Mouse (Mus musculus): ENCODE measurements around the gene Ppp1ca. TPM values are rescaled to one million over a fixed set of nuclear protein-coding genes. Genes with fewer than 3 reads are reported as not detected.

Gene Ppp1ca
- total and polyA plus RNA-seq, 3 experiments, result 389 to 635 (median 502) TPM

DNA sequence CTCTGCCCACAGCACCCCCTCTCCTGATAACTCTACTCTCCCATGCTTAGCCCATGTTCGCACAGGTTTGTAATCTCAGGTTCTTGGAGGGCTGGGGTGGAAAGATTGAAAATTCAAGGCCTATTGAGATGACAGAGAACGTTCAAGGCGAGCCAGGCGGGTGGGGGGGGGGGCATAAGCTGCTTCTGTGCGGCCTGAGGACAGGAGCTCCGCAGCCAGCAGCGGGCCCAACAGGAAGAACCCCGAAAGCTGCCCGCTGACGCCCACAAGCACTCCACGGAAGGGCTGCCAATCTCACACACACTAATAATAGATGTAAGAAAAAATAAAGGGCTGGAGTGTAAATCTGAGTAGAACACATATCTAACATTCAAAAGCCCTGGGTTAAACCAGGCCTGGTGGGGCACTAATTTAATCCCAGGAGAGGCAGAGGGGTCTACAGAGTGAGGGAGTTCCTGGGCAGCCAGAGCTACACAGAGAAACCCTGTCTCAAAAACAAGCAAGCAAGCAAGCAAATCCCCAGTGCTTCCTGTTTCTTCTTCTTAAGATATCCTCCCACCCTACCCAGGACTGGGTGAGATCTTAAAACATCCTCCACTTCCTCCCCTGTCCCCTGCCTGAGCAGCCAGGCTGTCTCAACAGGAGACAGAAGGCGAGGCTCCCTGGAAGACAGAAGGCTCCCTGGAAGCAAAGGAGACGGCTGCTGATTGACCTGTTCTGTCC, 11.9 kb downstream of the Ppp1ca start:
- Histone ChIP-seq H3K4me3 (replicated peaks in 1 of 3; ENCODE audit: low read depth in 2 of 3, low read length in 2 of 3, poor library complexity in 1 of 3) (no peak overlapping the region), H3K27ac (ENCODE audit: insufficient read depth, low read depth) (no peak overlapping the region), H3K79me2 (replicated peaks; ENCODE audit: control insufficient read depth, extremely low read depth, insufficient read depth, poor library complexity, severe bottlenecking) (peaks cover 12% of the 10 kb centered on the region; the same call in 1 of the 2 replicates), H3K9me3 (replicated peaks; ENCODE audit: low read length) (no peaks in the 10 kb centered on the region), H3K36me3 (replicated peaks in 1 of 2; ENCODE audit: control insufficient read depth in 1 of 2, insufficient read depth in 1 of 2, low read length in 1 of 2) (peaks cover 12 to 19% of the 10 kb centered on the region in 2 experiments), H3K9ac (ENCODE audit: insufficient read depth, low read depth) (no peak overlapping the region), H3K4me2 (ENCODE audit: insufficient read depth, low read depth, poor library complexity, severe bottlenecking) (no peak overlapping the region), H3K27me3 (replicated peaks) (peaks cover 6% of the 10 kb centered on the region), H3K4me1 (ENCODE audit: control insufficient read depth in 1 of 2, insufficient read depth in 2 of 2) (peaks cover 19 to 56% of the 10 kb centered on the region in 2 experiments)
- in situ Hi-C loops (cut with MboI; ENCODE audit: low pct_ligation_motif_present, low pct_unique_long_range_greater_than_20kb, low sequenced_read_pairs) (loop anchor here (5.0 kb wide), 2 partner anchors 34 to 76 kb away; partner anchors contain the start of gene Aip), dilution Hi-C loops (cut with MboI; ENCODE audit: extremely low pct_ligation_motif_present, extremely low pct_unique_long_range_greater_than_20kb, low sequenced_read_pairs) (no loop called here)
- TF ChIP-seq MAZ (IDR thresholded peaks at IDR 0.05; ENCODE audit: low read depth, low read length) (no peak), NELFE (IDR thresholded peaks at IDR 0.05; ENCODE audit: low read depth, low read length) (no peak), GABPA (IDR thresholded peaks at IDR 0.05; ENCODE audit: insufficient replicate concordance, low read depth, low read length) (no peak), RAD21 (IDR thresholded peaks at IDR 0.05; ENCODE audit: low read depth, low read length) (no peak), MYC (IDR thresholded peaks at IDR 0.05; ENCODE audit: low read depth, low read length) (no peak)
- DNase-seq (ENCODE audit: extremely low read depth), result no peak

GRCm38 (mm10) chr19:4204889-4205288, 13.0 kb downstream of the Ppp1ca start:
- TF ChIP-seq MXI1 (IDR thresholded peaks at IDR 0.05; ENCODE audit: low read depth, low read length) (no peak), RAD21 (IDR thresholded peaks at IDR 0.05; ENCODE audit: low read depth, low read length) (no peak), RCOR1 (conservative IDR thresholded peaks at IDR 0.05; ENCODE audit: low read depth, low read length) (no peak), MEF2A (IDR thresholded peaks at IDR 0.05; ENCODE audit: borderline replicate concordance, low read depth, low read length) (no peak), IRF4 (IDR thresholded peaks at IDR 0.05; ENCODE audit: low read depth, low read length) (no peak), KAT2A (IDR thresholded peaks at IDR 0.05; ENCODE audit: insufficient replicate concordance, low read length) (no peak), MAZ (IDR thresholded peaks at IDR 0.05; ENCODE audit: low read depth, low read length) (no peak), ZNF384 (IDR thresholded peaks at IDR 0.05; ENCODE audit: low read depth, low read length) (no peak), NELFE (IDR thresholded peaks at IDR 0.05; ENCODE audit: low read depth, low read length) (no peak), MAX (IDR thresholded peaks at IDR 0.05; ENCODE audit: low read length) (no peak), POLR2AphosphoS2 (IDR thresholded peaks at IDR 0.05; ENCODE audit: low read depth, low read length) (no peak), BHLHE40 (IDR thresholded peaks at IDR 0.05; ENCODE audit: low read depth, low read length) (no peak)
- H3K4me2 ChIP-seq (ENCODE audit: insufficient read depth, low read depth, poor library complexity, severe bottlenecking), result no peak overlapping the region
- H3K9ac ChIP-seq (ENCODE audit: insufficient read depth, low read depth), result no peak overlapping the region
- dilution Hi-C loops (cut with MboI; ENCODE audit: extremely low pct_ligation_motif_present, extremely low pct_unique_long_range_greater_than_20kb, low sequenced_read_pairs) (no loop called here), in situ Hi-C loops (cut with MboI; ENCODE audit: low pct_ligation_motif_present, low pct_unique_long_range_greater_than_20kb, low sequenced_read_pairs) (loop anchor here (5.0 kb wide), 2 partner anchors 32 to 78 kb away; partner anchors contain the start of gene Aip)
- H3K27me3 ChIP-seq (replicated peaks), result peaks cover 7% of the 10 kb centered on the region
- no peak overlapping the region for H3K27ac ChIP-seq (ENCODE audit: insufficient read depth, low read depth)
- DNase-seq (ENCODE audit: extremely low read depth), result no peak
- H3K4me1 ChIP-seq (ENCODE audit: control insufficient read depth in 1 of 2, insufficient read depth in 2 of 2), result peaks cover 25 to 52% of the 10 kb centered on the region in 2 experiments
- H3K9me3 ChIP-seq (replicated peaks; ENCODE audit: low read length), result no peaks in the 10 kb centered on the region
- peaks cover 5 to 8% of the 10 kb centered on the region in 2 experiments for H3K36me3 ChIP-seq (replicated peaks in 1 of 2; ENCODE audit: control insufficient read depth in 1 of 2, insufficient read depth in 1 of 2, low read length in 1 of 2)
- H3K4me3 ChIP-seq (replicated peaks in 1 of 3; ENCODE audit: low read depth in 2 of 3, low read length in 2 of 3, poor library complexity in 1 of 3), result no peak overlapping the region
- peaks cover 12% of the 10 kb centered on the region; the same call in 1 of the 2 replicates for H3K79me2 ChIP-seq (replicated peaks; ENCODE audit: control insufficient read depth, extremely low read depth, insufficient read depth, poor library complexity, severe bottlenecking)

Measured in CH12.LX (cell line).